30 mouse cellular contexts compared by ENCODE assay signal in genomic region chr12:54349403-54349802, GRCm38 (mm10).
"Had no signal": no experiment of that assay in that cellular context is flagged by ENCODE, and none has a peak within 500 bp of the region (broad histone marks: within the 10 kb centered on the region; RNA-seq: fewer than 3 reads in every experiment).

No protein-coding gene starts in this region.

- H3K4me2 ChIP-seq: limb, embryonic 12.5 days; limb, embryonic 13.5 days; limb, embryonic 15.5 days; liver, embryonic 11.5 days; liver, embryonic 12.5 days; liver, embryonic 13.5 days; liver, embryonic 15.5 days; lung, embryonic 14.5 days; lung, embryonic 15.5 days; midbrain, embryonic 11.5 days; midbrain, embryonic 12.5 days; midbrain, embryonic 15.5 days; neural tube, embryonic 12.5 days had no signal

- H3K4me3 ChIP-seq: limb, embryonic 10.5 days; limb, embryonic 12.5 days; limb, embryonic 13.5 days; limb, embryonic 15.5 days; liver, embryonic 12.5 days; liver, embryonic 13.5 days; liver, embryonic 15.5 days; lung, embryonic 15.5 days; megakaryocyte, embryonic 14.5 days; midbrain, embryonic 10.5 days; midbrain, embryonic 12.5 days; midbrain, embryonic 15.5 days; neural tube, embryonic 12.5 days had no signal

- H3K9me3 ChIP-seq: limb, embryonic 10.5 days; limb, embryonic 12.5 days; limb, embryonic 13.5 days; limb, embryonic 15.5 days; liver, embryonic 12.5 days; liver, embryonic 13.5 days; liver, embryonic 15.5 days; lung, embryonic 15.5 days; megakaryocyte, embryonic 14.5 days; midbrain, embryonic 10.5 days; midbrain, embryonic 12.5 days; midbrain, embryonic 15.5 days; neural tube, embryonic 12.5 days had no signal

- ATAC-seq: liver, embryonic 12.5 days; liver, postnatal 0 days; lung, postnatal 0 days; midbrain, embryonic 15.5 days; midbrain, embryonic 16.5 days had no signal

- H3K36me3 ChIP-seq: limb, embryonic 10.5 days; limb, embryonic 12.5 days; limb, embryonic 13.5 days; limb, embryonic 15.5 days; liver, embryonic 12.5 days; liver, embryonic 13.5 days; liver, embryonic 15.5 days; lung, embryonic 15.5 days; midbrain, embryonic 10.5 days; midbrain, embryonic 12.5 days; midbrain, embryonic 15.5 days; neural tube, embryonic 12.5 days had no signal

- H3K4me1 ChIP-seq: liver, embryonic 12.5 days; liver, embryonic 13.5 days; liver, embryonic 15.5 days; megakaryocyte, embryonic 14.5 days had no signal

- H3K9ac ChIP-seq: limb, embryonic 12.5 days; limb, embryonic 13.5 days; limb, embryonic 15.5 days; liver, embryonic 12.5 days; liver, embryonic 13.5 days; liver, embryonic 14.5 days; liver, embryonic 15.5 days; liver, postnatal 0 days; lung, embryonic 14.5 days; lung, embryonic 15.5 days; midbrain, embryonic 12.5 days; midbrain, embryonic 15.5 days; neural tube, embryonic 12.5 days had no signal

- DNase-seq: left cerebral cortex, postnatal 4 days; liver; liver, embryonic 13.5 days; liver, postnatal 0 days; lung, adult 18-20 months; lung, adult 2 months; lung, embryonic 14.5 days; lung, postnatal 10 days; lung, postnatal 14 days; lung, postnatal 36 days; lung, postnatal 4 days; midbrain, embryonic 14.5 days had no signal

- H3K27me3 ChIP-seq: limb, embryonic 12.5 days; limb, embryonic 13.5 days; limb, embryonic 15.5 days; liver, embryonic 12.5 days; liver, embryonic 13.5 days; liver, embryonic 15.5 days; lung, embryonic 15.5 days; midbrain, embryonic 12.5 days; midbrain, embryonic 15.5 days; neural tube, embryonic 12.5 days had no signal

- H3K27ac ChIP-seq: limb, embryonic 10.5 days; limb, embryonic 12.5 days; limb, embryonic 13.5 days; limb, embryonic 15.5 days; liver, embryonic 12.5 days; liver, embryonic 13.5 days; liver, embryonic 14.5 days; liver, embryonic 15.5 days; lung, embryonic 15.5 days; macrophage; midbrain, embryonic 10.5 days; midbrain, embryonic 12.5 days; midbrain, embryonic 15.5 days; neural tube, embryonic 12.5 days had no signal
